Mouse (Mus musculus): Measurements from ENCODE around the gene Cpxm1. TPM values are rescaled to one million over a fixed set of nuclear protein-coding genes. Genes with fewer than 3 reads are reported as not detected.

Cpxm1 gene
- polyA plus RNA-seq (2015; fragmentation: Nextera tagmentation; extraction: Ambion mirVana): 110 and 133 TPM in 2 replicates

GRCm38 (mm10) chr2:130397186-130397985 lies at the start of gene Cpxm1:
Gene Cpxm1 (minus strand): TSS chr2:130397574.
- peak; percentile 85 for ATAC-seq (ENCODE audit: insufficient number of reproducible peaks, insufficient read depth, low FRiP score, low TSS enrichment, low read depth)
- Histone ChIP-seq H3K9ac (peak within 1 kb of the TSS; percentile 89), H3K4me3 (peak within 1 kb of the TSS; percentile 72), H3K36me3 (peaks cover 35% of the 10 kb centered on the region), H3K4me2 (peak within 1 kb of the TSS; percentile 88), H3K27me3 (peaks cover 3% of the 10 kb centered on the region; the same call in 1 of the 2 replicates), H3K9me3 (no peaks in the 10 kb centered on the region), H3K27ac (peak within 1 kb of the TSS; percentile 89), H3K4me1 (peaks cover 25% of the 10 kb centered on the region)
- under 1% methylated on average over 49 of the region's 53 CpGs for WGBS

- no peak overlapping the region for H3K4me2 ChIP-seq
- no peak overlapping the region for H3K9ac ChIP-seq
- no peaks in the 10 kb centered on the region for H3K27me3 ChIP-seq
- H3K4me3 ChIP-seq: no peak overlapping the region
- peaks cover 72% of the 10 kb centered on the region for H3K36me3 ChIP-seq
- H3K4me1 ChIP-seq: no peaks in the 10 kb centered on the region
- no peaks in the 10 kb centered on the region for H3K9me3 ChIP-seq
- H3K27ac ChIP-seq: no peak overlapping the region
- WGBS: 86% methylated on average over 10 of the region's 10 CpGs
- no peak for ATAC-seq (ENCODE audit: insufficient number of reproducible peaks, insufficient read depth, low FRiP score, low TSS enrichment, low read depth)
These were observed 44.8 kb upstream of the Cpxm1 start for GRCm38 (mm10) chr2:130442162-130442561.

DNA sequence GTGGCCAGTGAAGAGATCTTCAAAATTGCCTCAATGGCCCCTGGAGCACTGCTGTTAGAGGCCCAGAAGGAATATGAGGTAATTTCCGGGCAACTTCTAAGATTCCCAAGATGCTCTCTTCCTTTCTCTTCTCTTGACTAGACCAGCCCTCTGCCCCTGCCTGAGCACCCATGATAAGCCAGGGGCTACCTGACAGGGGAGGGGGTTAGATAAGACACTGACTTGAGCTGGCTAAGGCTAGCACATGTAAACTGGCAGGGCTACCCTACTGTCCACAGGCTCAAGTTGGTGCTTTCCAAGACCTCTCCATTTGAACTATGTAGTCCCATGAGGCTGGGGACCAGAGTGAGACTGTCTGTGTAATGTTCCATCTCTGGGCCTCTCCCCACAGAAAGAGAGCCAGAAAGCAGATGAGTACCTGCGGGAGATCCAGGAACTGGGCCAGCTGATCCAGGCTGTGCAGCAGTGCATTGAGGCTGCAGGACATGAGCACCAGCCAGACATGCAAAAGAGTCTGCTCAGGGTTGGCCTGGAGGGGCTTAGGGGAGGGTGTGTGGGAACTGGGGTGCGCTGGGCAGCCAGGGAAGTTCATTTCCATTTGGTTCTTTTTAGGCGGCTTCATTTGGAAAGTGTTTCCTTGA lies 42.6 kb upstream of the Cpxm1 start:
- no peak for ATAC-seq (ENCODE audit: insufficient number of reproducible peaks, insufficient read depth, low FRiP score, low TSS enrichment, low read depth)
- WGBS: 87% methylated on average over 4 of the region's 4 CpGs

DNA sequence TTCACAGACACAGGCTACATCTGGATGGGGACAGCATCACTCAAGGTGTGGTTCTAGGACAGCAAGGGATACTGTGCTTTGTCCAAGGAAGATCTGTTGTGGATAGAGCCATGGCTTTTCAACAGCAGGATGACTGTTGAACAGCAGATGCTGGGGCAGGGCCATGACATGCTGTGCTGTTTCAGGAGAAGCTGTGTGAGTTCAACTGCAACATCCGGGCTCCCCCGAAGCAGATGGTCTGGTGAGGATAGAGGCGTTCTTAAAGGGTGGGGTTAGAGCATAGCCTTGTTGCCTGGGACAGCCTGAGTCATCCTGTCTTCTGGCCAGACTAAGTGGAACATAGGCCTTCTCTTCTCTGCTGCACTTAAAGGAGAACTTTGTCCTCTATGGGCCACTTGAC lies 41.5 kb upstream of the Cpxm1 start:
- H3K4me1 ChIP-seq: no peaks in the 10 kb centered on the region
- peaks cover 65% of the 10 kb centered on the region for H3K36me3 ChIP-seq
- no peaks in the 10 kb centered on the region for H3K9me3 ChIP-seq
- no peak overlapping the region for H3K4me3 ChIP-seq
- ATAC-seq (ENCODE audit: insufficient number of reproducible peaks, insufficient read depth, low FRiP score, low TSS enrichment, low read depth): no peak
- no peak overlapping the region for H3K27ac ChIP-seq
- H3K4me2 ChIP-seq: no peak overlapping the region
- no peak overlapping the region for H3K9ac ChIP-seq
- H3K27me3 ChIP-seq: no peaks in the 10 kb centered on the region
- whole genome bisulfite sequencing: 86% methylated on average over 3 of the region's 3 CpGs

More for the DNA sequence above, 42.6 kb upstream of the Cpxm1 start:
- Histone ChIP-seq H3K4me3 (no peak overlapping the region), H3K4me1 (no peaks in the 10 kb centered on the region), H3K9me3 (no peaks in the 10 kb centered on the region), H3K27me3 (no peaks in the 10 kb centered on the region), H3K36me3 (peaks cover 72% of the 10 kb centered on the region), H3K27ac (no peak overlapping the region), H3K4me2 (no peak overlapping the region), H3K9ac (no peak overlapping the region)

DNA sequence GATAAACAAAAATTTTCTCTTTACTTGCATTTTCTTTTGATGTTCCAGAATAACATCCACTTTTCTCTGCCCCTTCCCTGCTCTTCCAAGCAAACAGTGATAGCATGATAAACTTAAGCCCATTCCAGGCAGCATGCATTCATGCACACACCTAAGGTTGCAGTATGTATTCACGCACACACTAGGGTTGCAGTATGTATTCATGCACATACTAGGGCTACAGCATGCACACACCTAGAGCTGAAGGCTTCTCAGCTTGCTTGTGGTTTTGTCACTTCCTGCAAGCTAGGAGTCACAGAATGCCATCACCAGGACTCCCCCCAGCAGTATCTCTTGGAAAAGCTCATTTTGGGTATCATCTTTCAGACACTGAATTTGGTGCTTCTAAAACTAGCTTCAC lies 39.4 kb upstream of the Cpxm1 start:
- 92% methylated on average over 1 of the region's 1 CpGs for whole genome bisulfite sequencing
- H3K9ac ChIP-seq: no peak overlapping the region
- H3K4me2 ChIP-seq: no peak overlapping the region
- H3K36me3 ChIP-seq: peaks cover 48% of the 10 kb centered on the region
- no peaks in the 10 kb centered on the region for H3K9me3 ChIP-seq
- no peak for ATAC-seq (ENCODE audit: insufficient number of reproducible peaks, insufficient read depth, low FRiP score, low TSS enrichment, low read depth)
- H3K4me3 ChIP-seq: no peak overlapping the region
- no peak overlapping the region for H3K27ac ChIP-seq
- no peaks in the 10 kb centered on the region for H3K27me3 ChIP-seq
- no peaks in the 10 kb centered on the region for H3K4me1 ChIP-seq

DNA sequence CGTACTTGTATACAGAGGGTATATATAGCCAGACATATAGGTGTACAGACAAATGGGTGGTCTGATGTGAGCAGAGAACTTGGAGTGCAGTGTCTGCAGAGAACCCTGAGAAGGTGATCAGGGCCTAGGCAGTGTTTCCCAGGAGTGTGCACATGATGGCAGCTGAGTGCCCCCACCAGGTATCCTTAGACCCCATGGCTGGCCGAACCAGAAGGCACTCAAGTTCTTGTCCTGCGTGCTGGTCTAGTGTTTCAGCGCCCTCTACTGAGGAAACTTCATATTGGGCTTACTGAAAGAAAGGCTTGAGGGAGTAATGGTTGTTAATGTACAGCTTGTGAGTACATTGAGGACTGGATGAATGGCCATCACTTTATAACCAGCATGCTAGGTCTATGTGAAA lies 35.8 kb upstream of the Cpxm1 start:
- WGBS: 21% methylated on average over 4 of the region's 4 CpGs
- Histone ChIP-seq H3K9me3 (no peaks in the 10 kb centered on the region), H3K27ac (no peak overlapping the region), H3K27me3 (no peaks in the 10 kb centered on the region), H3K4me1 (no peaks in the 10 kb centered on the region), H3K36me3 (peaks cover 15% of the 10 kb centered on the region), H3K4me2 (no peak overlapping the region), H3K9ac (no peak overlapping the region), H3K4me3 (no peak overlapping the region)
- no peak for ATAC-seq (ENCODE audit: insufficient number of reproducible peaks, insufficient read depth, low FRiP score, low TSS enrichment, low read depth)

GRCm38 (mm10) chr2:130432157-130432556 lies 34.8 kb upstream of the Cpxm1 start:
- Histone ChIP-seq H3K9ac (no peak overlapping the region), H3K4me2 (no peak overlapping the region), H3K27me3 (no peaks in the 10 kb centered on the region), H3K4me3 (no peak overlapping the region), H3K36me3 (peaks cover 7% of the 10 kb centered on the region), H3K4me1 (no peaks in the 10 kb centered on the region), H3K27ac (no peak overlapping the region), H3K9me3 (no peaks in the 10 kb centered on the region)
- no peak for ATAC-seq (ENCODE audit: insufficient number of reproducible peaks, insufficient read depth, low FRiP score, low TSS enrichment, low read depth)
- 90% methylated on average over 3 of the region's 3 CpGs for WGBS

DNA sequence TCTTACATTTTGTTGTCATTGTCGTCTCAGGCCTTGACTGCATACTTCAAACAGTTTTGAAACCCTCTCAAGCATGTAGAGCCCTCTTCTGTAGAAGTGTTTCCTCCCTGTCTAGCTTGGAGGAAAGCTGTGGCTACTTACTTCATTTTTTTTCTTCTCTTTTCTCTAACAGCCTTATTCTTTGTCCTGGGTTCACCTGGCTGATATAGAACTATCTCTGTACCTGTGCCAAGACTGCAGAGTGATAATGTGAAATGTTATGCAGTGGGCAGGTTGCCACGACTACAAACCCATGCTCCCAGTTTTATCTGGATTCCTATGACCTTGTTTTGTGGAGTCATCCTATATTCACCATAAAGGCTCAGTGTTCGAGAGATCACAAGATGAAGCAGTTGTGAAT lies 33.1 kb upstream of the Cpxm1 start:
- 82% methylated on average over 3 of the region's 3 CpGs for WGBS
- no peaks in the 10 kb centered on the region for H3K9me3 ChIP-seq
- ATAC-seq (ENCODE audit: insufficient number of reproducible peaks, insufficient read depth, low FRiP score, low TSS enrichment, low read depth): no peak

DNA sequence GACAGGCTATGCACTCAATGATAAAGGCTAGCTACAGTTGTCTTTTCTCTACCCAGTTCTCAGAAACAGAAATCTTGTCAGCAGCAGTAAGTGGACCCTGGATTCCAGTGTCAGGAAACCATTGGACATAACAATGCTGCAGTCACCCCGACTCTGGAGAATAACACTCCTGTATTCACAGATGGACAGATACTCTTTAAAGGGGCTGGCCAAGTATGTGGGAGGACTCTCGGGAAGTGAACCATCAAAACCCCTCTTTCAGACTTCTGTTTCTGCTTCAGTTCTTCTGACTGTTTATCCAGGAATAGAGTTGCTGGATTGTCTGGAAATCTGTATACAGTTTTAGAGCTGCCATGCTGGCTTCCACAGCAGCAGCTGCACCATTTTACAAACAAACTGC lies 32.5 kb upstream of the Cpxm1 start:
- no peak overlapping the region for H3K9ac ChIP-seq
- H3K36me3 ChIP-seq: peaks cover 7% of the 10 kb centered on the region
- H3K4me1 ChIP-seq: peaks cover 8% of the 10 kb centered on the region
- no peak overlapping the region for H3K27ac ChIP-seq
- 63% methylated on average over 2 of the region's 2 CpGs for WGBS
- H3K9me3 ChIP-seq: no peaks in the 10 kb centered on the region
- H3K4me3 ChIP-seq: no peak overlapping the region
- no peak overlapping the region for H3K4me2 ChIP-seq
- H3K27me3 ChIP-seq: no peaks in the 10 kb centered on the region
- ATAC-seq (ENCODE audit: insufficient number of reproducible peaks, insufficient read depth, low FRiP score, low TSS enrichment, low read depth): no peak

More for the DNA sequence above, 33.1 kb upstream of the Cpxm1 start:
- Histone ChIP-seq H3K27me3 (no peaks in the 10 kb centered on the region), H3K27ac (no peak overlapping the region), H3K4me3 (no peak overlapping the region), H3K36me3 (peaks cover 7% of the 10 kb centered on the region), H3K4me2 (no peak overlapping the region), H3K9ac (no peak overlapping the region), H3K4me1 (peaks cover 2% of the 10 kb centered on the region)

DNA sequence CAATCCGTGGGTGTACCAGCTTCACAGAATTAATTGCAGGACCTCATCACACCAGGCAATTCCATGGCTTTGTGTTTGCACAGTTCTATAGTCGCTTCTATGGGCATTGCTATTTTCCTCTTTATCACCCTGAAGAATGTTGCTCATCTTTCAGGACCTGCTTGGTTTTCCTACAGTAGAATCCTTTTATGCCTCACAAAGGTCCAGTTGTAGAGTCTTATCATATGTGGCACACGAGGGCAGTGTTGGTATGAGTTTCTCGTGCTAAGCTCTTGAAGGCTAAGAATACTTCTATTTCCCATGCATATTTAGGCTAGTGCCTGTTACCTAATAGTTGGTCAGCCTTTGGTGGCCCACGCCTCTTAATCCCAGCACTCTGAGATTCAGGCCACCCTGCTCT lies 27.7 kb upstream of the Cpxm1 start:
- no peak for ATAC-seq (ENCODE audit: insufficient number of reproducible peaks, insufficient read depth, low FRiP score, low TSS enrichment, low read depth)
- 51% methylated on average over 5 of the region's 5 CpGs for WGBS
- H3K27ac ChIP-seq: no peak overlapping the region
- peaks cover 38% of the 10 kb centered on the region for H3K4me1 ChIP-seq
- peak overlapping the region; percentile 92 for H3K9ac ChIP-seq
- peak overlapping the region; percentile 84 for H3K4me2 ChIP-seq
- no peaks in the 10 kb centered on the region for H3K27me3 ChIP-seq
- peak overlapping the region; percentile 84 for H3K4me3 ChIP-seq
- no peaks in the 10 kb centered on the region for H3K9me3 ChIP-seq
- peaks cover 14% of the 10 kb centered on the region; the same call in 1 of the 2 replicates for H3K36me3 ChIP-seq

GRCm38 (mm10) chr2:130424126-130424853 lies 26.9 kb upstream of the Cpxm1 start, which contains the start of the genes Vps16 and Pced1a:
Gene Vps16 (plus strand): TSS chr2:130424339.
Gene Pced1a (minus strand): TSS chr2:130424701.
- H3K4me1 ChIP-seq: peaks cover 38% of the 10 kb centered on the region
- peak within 1 kb of the TSS; percentile 92 for H3K9ac ChIP-seq
- H3K36me3 ChIP-seq: peaks cover 21% of the 10 kb centered on the region
- under 1% methylated on average over 58 of the region's 58 CpGs for WGBS
- H3K4me2 ChIP-seq: peak within 1 kb of the TSS; percentile 84
- H3K27me3 ChIP-seq: no peaks in the 10 kb centered on the region
- ATAC-seq (ENCODE audit: insufficient number of reproducible peaks, insufficient read depth, low FRiP score, low TSS enrichment, low read depth): peak; percentile 89
- H3K27ac ChIP-seq: peak within 1 kb of the TSS; percentile 92
- peak within 1 kb of the TSS; percentile 84 for H3K4me3 ChIP-seq
- no peaks in the 10 kb centered on the region for H3K9me3 ChIP-seq

Measured in embryonic facial prominence, embryonic 13.5 days (tissue).